Mouse (Mus musculus): ENCODE measurements around the gene Nipa1. TPM values are rescaled to one million over a fixed set of nuclear protein-coding genes. Genes with fewer than 3 reads are reported as not detected.

Nipa1 gene
- total and polyA plus RNA-seq, 3 experiments: 4.1 to 10.6 (median 4.8) TPM

- DNase-seq: no peak
Observed at GRCm38 (mm10) chr7:56010318-56011017, 9.3 kb downstream of the Nipa1 start.

- DNase-seq: no peak
Observed at GRCm38 (mm10) chr7:55998997-55999396, 20.8 kb downstream of the Nipa1 start.

- peak; percentile 3 for DNase-seq
Observed at GRCm38 (mm10) chr7:55995013-55995412, 24.7 kb downstream of the Nipa1 start.

GRCm38 (mm10) chr7:55991858-55992257 is 27.9 kb downstream of the Nipa1 start:
- no peak for DNase-seq

GRCm38 (mm10) chr7:55991129-55991528 is 28.6 kb downstream of the Nipa1 start:
- no peak for DNase-seq

- peak; percentile 74 for DNase-seq
Observed at GRCm38 (mm10) chr7:55986526-55987214, 33.1 kb downstream of the Nipa1 start.

GRCm38 (mm10) chr7:55984754-55985153 is 35.0 kb downstream of the Nipa1 start:
- DNase-seq: no peak

- no peak for DNase-seq
Observed at GRCm38 (mm10) chr7:55983107-55983506, 36.6 kb downstream of the Nipa1 start.

GRCm38 (mm10) chr7:55982010-55982700 is 37.6 kb downstream of the Nipa1 start:
- DNase-seq: no peak

- no peak for DNase-seq
Observed at GRCm38 (mm10) chr7:55981511-55981910, 38.2 kb downstream of the Nipa1 start.

- no peak for DNase-seq
Observed at GRCm38 (mm10) chr7:55974429-55974828, 45.3 kb downstream of the Nipa1 start.

- DNase-seq: no peak
Observed at GRCm38 (mm10) chr7:55969415-55969814, 50.3 kb downstream of the Nipa1 start.

- no peak for DNase-seq
Observed at GRCm38 (mm10) chr7:55968258-55968901, 51.4 kb downstream of the Nipa1 start.

GRCm38 (mm10) chr7:55966866-55967460 is 52.8 kb downstream of the Nipa1 start:
- no peak for DNase-seq

- peak; percentile 95 for DNase-seq
Observed at GRCm38 (mm10) chr7:55962004-55962908, 57.5 kb downstream of the Nipa1 start, which contains the start of gene Nipa2. TSS of gene Nipa2 (minus strand) at chr7:55962476.

- DNase-seq: no peak
Observed at GRCm38 (mm10) chr7:55960506-55960905, 59.2 kb downstream of the Nipa1 start.

GRCm38 (mm10) chr7:55959801-55960200 is 60.0 kb downstream of the Nipa1 start:
- DNase-seq: no peak

GRCm38 (mm10) chr7:55957916-55958315 is 61.8 kb downstream of the Nipa1 start:
- DNase-seq: peak; percentile 33

- DNase-seq: no peak
Observed at GRCm38 (mm10) chr7:55957178-55957577, 62.6 kb downstream of the Nipa1 start.

GRCm38 (mm10) chr7:55956054-55956453 is 63.7 kb downstream of the Nipa1 start:
- no peak for DNase-seq

GRCm38 (mm10) chr7:55938341-55938740 is 81.4 kb downstream of the Nipa1 start:
- DNase-seq: no peak
